Mouse (Mus musculus): Measurements from ENCODE around the gene Ddx24. TPM values are rescaled to one million over a fixed set of nuclear protein-coding genes. Genes with fewer than 3 reads are reported as not detected.

Ddx24 gene
- total RNA-seq, 1 experiment: 107 TPM

GRCm38 (mm10) chr12:103408144-103408543 is 17.5 kb downstream of the Ddx24 start:
- peaks cover 62% of the 10 kb centered on the region for H3K36me3 ChIP-seq (ENCODE audit: control insufficient read depth, insufficient read depth, low read length, poor library complexity, severe bottlenecking)

DNA sequence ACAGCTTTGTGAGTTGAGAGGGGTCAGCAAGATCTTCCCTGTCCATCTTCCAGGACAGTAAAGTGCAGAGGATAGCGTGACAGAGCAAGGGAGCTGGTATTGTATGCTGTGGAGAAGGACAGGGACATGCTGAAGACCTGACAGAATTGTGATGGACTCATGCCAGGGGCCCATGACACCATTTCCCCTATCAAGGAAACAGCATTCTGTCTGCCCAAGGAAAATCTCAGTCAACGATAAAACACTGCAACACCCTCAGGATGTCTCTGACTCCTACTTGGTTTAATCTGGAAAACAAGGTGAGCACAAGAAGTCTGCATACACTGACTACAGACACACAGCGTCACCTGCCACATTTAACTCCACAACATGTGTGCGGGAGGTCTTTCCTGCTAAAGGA is 17.9 kb downstream of the Ddx24 start, which contains the start of gene 9330161L09Rik:
Gene 9330161L09Rik, minus strand, starts transcription at position 101 of the 400 bp plus-strand sequence.
- H3K9ac ChIP-seq (ENCODE audit: insufficient read depth, low read depth, low read length, poor library complexity, severe bottlenecking): no peak within 1 kb of the TSS
- H3K4me1 ChIP-seq (ENCODE audit: control insufficient read depth in 2 of 2, insufficient read depth in 2 of 2, low read length in 2 of 2, poor library complexity in 1 of 2): no peaks in the 10 kb centered on the region
- peaks cover 61% of the 10 kb centered on the region for H3K36me3 ChIP-seq (ENCODE audit: control insufficient read depth, insufficient read depth, low read length, poor library complexity, severe bottlenecking)
- DNase-seq (ENCODE audit: low read depth, low spot score): no peak
- no peaks in the 10 kb centered on the region for H3K9me3 ChIP-seq (ENCODE audit: control insufficient read depth, insufficient read depth, low read depth, low read length)
- H3K27ac ChIP-seq (ENCODE audit: insufficient read depth, low read depth, low read length, poor library complexity, severe bottlenecking): no peak within 1 kb of the TSS
- H3K4me3 ChIP-seq (ENCODE audit: insufficient read depth in 1 of 2, low read depth in 1 of 2, low read length in 2 of 2, poor library complexity in 1 of 2, severe bottlenecking in 1 of 2): no peak within 1 kb of the TSS
- in situ Hi-C loops (cut with MboI; ENCODE audit: low sequenced_read_pairs in 2 of 2, unreplicated experiment in 2 of 2): no loop called here
- no peak for TF ChIP-seq ZNF384 (IDR thresholded peaks at IDR 0.05; ENCODE audit: low read depth, low read length)
- no peak for TF ChIP-seq HCFC1 (IDR thresholded peaks at IDR 0.05; ENCODE audit: borderline replicate concordance, insufficient read depth, low read length)
- no peak for TF ChIP-seq ZC3H11A (IDR thresholded peaks at IDR 0.05; ENCODE audit: borderline replicate concordance, low read depth, low read length)
- TF ChIP-seq MAFK (IDR thresholded peaks at IDR 0.05; ENCODE audit: insufficient read depth, low read depth, low read length): no peak
- no peak for TF ChIP-seq CHD2 (IDR thresholded peaks at IDR 0.05; ENCODE audit: low read depth, low read length)

More at GRCm38 (mm10) chr12:103408144-103408543, 17.5 kb downstream of the Ddx24 start:
- Histone ChIP-seq H3K4me1 (ENCODE audit: control insufficient read depth in 2 of 2, insufficient read depth in 2 of 2, low read length in 2 of 2, poor library complexity in 1 of 2) (no peaks in the 10 kb centered on the region), H3K9ac (ENCODE audit: insufficient read depth, low read depth, low read length, poor library complexity, severe bottlenecking) (no peak overlapping the region), H3K27ac (ENCODE audit: insufficient read depth, low read depth, low read length, poor library complexity, severe bottlenecking) (no peak overlapping the region), H3K9me3 (ENCODE audit: control insufficient read depth, insufficient read depth, low read depth, low read length) (no peaks in the 10 kb centered on the region), H3K4me3 (ENCODE audit: insufficient read depth in 1 of 2, low read depth in 1 of 2, low read length in 2 of 2, poor library complexity in 1 of 2, severe bottlenecking in 1 of 2) (no peak overlapping the region)
- TF ChIP-seq HCFC1 (IDR thresholded peaks at IDR 0.05; ENCODE audit: borderline replicate concordance, insufficient read depth, low read length) (no peak), CHD2 (IDR thresholded peaks at IDR 0.05; ENCODE audit: low read depth, low read length) (no peak), ZC3H11A (IDR thresholded peaks at IDR 0.05; ENCODE audit: borderline replicate concordance, low read depth, low read length) (no peak), ZNF384 (IDR thresholded peaks at IDR 0.05; ENCODE audit: low read depth, low read length) (no peak), MAFK (IDR thresholded peaks at IDR 0.05; ENCODE audit: insufficient read depth, low read depth, low read length) (no peak)
- DNase-seq (ENCODE audit: low read depth, low spot score): no peak
- in situ Hi-C loops (cut with MboI; ENCODE audit: low sequenced_read_pairs in 2 of 2, unreplicated experiment in 2 of 2): no loop called here

DNA sequence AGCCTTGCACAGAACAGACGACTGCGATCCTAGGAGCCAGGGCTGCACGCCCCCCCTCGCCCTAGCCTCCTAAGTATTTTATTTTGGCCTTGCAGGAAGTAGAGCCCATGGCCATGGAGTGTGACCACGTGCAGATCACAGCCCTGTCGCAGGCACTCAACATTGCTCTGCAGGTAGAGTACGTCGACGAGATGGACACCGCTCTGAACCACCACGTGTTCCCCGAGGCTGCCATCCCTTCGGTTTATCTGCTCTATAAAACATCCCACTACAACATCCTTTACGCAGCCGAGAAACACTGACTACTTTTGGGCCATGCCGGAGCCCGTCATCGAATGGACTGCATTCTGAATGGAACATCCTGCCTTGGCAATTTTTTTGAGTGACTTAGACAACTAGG is 21.5 kb downstream of the Ddx24 start:
- TF ChIP-seq ZC3H11A (IDR thresholded peaks at IDR 0.05; ENCODE audit: borderline replicate concordance, low read depth, low read length) (no peak), MAFK (IDR thresholded peaks at IDR 0.05; ENCODE audit: insufficient read depth, low read depth, low read length) (no peak), ZNF384 (IDR thresholded peaks at IDR 0.05; ENCODE audit: low read depth, low read length) (no peak), CHD2 (IDR thresholded peaks at IDR 0.05; ENCODE audit: low read depth, low read length) (no peak), HCFC1 (IDR thresholded peaks at IDR 0.05; ENCODE audit: borderline replicate concordance, insufficient read depth, low read length) (no peak)
- Histone ChIP-seq H3K9me3 (ENCODE audit: control insufficient read depth, insufficient read depth, low read depth, low read length) (no peaks in the 10 kb centered on the region), H3K27ac (ENCODE audit: insufficient read depth, low read depth, low read length, poor library complexity, severe bottlenecking) (no peak overlapping the region), H3K36me3 (ENCODE audit: control insufficient read depth, insufficient read depth, low read length, poor library complexity, severe bottlenecking) (peaks cover 38% of the 10 kb centered on the region), H3K4me1 (ENCODE audit: control insufficient read depth in 2 of 2, insufficient read depth in 2 of 2, low read length in 2 of 2, poor library complexity in 1 of 2) (no peaks in the 10 kb centered on the region), H3K4me3 (ENCODE audit: insufficient read depth in 1 of 2, low read depth in 1 of 2, low read length in 2 of 2, poor library complexity in 1 of 2, severe bottlenecking in 1 of 2) (no peak overlapping the region), H3K9ac (ENCODE audit: insufficient read depth, low read depth, low read length, poor library complexity, severe bottlenecking) (no peak overlapping the region)
- in situ Hi-C loops (cut with MboI; ENCODE audit: low sequenced_read_pairs in 2 of 2, unreplicated experiment in 2 of 2): no loop called here
- no peak for DNase-seq (ENCODE audit: low read depth, low spot score)

DNA sequence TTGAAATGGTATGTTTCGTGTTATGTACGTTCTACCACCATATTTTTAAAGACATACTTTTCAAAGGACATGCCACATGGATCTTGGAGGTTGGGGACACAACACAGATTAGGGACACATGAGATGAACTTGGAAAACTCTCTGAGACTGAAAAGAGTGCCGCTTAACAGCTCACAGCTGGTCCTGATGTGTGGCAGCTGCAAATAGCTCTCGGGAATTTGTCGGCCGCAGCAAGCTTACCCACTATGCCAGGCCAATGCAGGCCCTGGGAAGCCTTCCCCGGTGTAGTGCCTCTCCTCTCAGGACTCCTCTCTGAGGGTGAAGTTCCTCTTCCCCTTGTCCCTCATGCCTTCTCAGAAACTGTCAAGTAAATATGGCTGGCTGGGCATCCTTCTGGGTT is 28.9 kb downstream of the Ddx24 start:
- no peak for TF ChIP-seq MAFK (IDR thresholded peaks at IDR 0.05; ENCODE audit: insufficient read depth, low read depth, low read length)
- TF ChIP-seq HCFC1 (IDR thresholded peaks at IDR 0.05; ENCODE audit: borderline replicate concordance, insufficient read depth, low read length): no peak
- TF ChIP-seq CHD2 (IDR thresholded peaks at IDR 0.05; ENCODE audit: low read depth, low read length): no peak
- no peak for TF ChIP-seq ZC3H11A (IDR thresholded peaks at IDR 0.05; ENCODE audit: borderline replicate concordance, low read depth, low read length)
- no peak for TF ChIP-seq ZNF384 (IDR thresholded peaks at IDR 0.05; ENCODE audit: low read depth, low read length)
- Histone ChIP-seq H3K36me3 (ENCODE audit: control insufficient read depth, insufficient read depth, low read length, poor library complexity, severe bottlenecking) (no peaks in the 10 kb centered on the region), H3K27ac (ENCODE audit: insufficient read depth, low read depth, low read length, poor library complexity, severe bottlenecking) (no peak overlapping the region), H3K9me3 (ENCODE audit: control insufficient read depth, insufficient read depth, low read depth, low read length) (no peaks in the 10 kb centered on the region), H3K4me1 (ENCODE audit: control insufficient read depth in 2 of 2, insufficient read depth in 2 of 2, low read length in 2 of 2, poor library complexity in 1 of 2) (peaks cover 0 to 3% of the 10 kb centered on the region in 2 experiments; a peak in 1 of 4 replicates), H3K9ac (ENCODE audit: insufficient read depth, low read depth, low read length, poor library complexity, severe bottlenecking) (no peak overlapping the region), H3K4me3 (ENCODE audit: insufficient read depth in 1 of 2, low read depth in 1 of 2, low read length in 2 of 2, poor library complexity in 1 of 2, severe bottlenecking in 1 of 2) (no peak overlapping the region)
- DNase-seq (ENCODE audit: low read depth, low spot score): no peak
- in situ Hi-C loops (cut with MboI; ENCODE audit: low sequenced_read_pairs in 2 of 2, unreplicated experiment in 2 of 2): no loop called here

All from ES-E14 (cell line).